Comparison of ENCODE assay signal across 19 mouse cellular contexts in genomic region chr5:54005111-54005864, GRCm38 (mm10). TPM values are rescaled to one million over a fixed set of nuclear protein-coding genes. Genes with fewer than 3 reads are reported as not detected.
DNase-seq lines count a peak whose midpoint lies in the region; TF ChIP-seq lines count a peak whose summit lies in the region.
"Had no signal": no experiment of that assay in that cellular context is flagged by ENCODE, and none has a peak within 500 bp of the region (broad histone marks: within the 10 kb centered on the region; RNA-seq: fewer than 3 reads in every experiment).

No protein-coding gene starts in this region.

- no peaks in the 10 kb centered on the region; the same call in 1 of the 2 replicates for H3K36me3 ChIP-seq in embryonic facial prominence, embryonic 10.5 days (replicated peaks)
- H3K36me3 ChIP-seq: embryonic facial prominence, embryonic 15.5 days; kidney, embryonic 15.5 days; limb, embryonic 13.5 days; midbrain, embryonic 15.5 days; neural tube, embryonic 12.5 days had no signal

- TF ChIP-seq CTCF in gastrocnemius, adult 2 months (IDR thresholded peaks at IDR 0.05) = no peak
- no peak for TF ChIP-seq CTCF in layer of hippocampus, adult 2 months (conservative IDR thresholded peaks at IDR 0.05)

- WGBS in embryonic facial prominence, embryonic 10.5 days = 76% methylated on average over 2 of the region's 2 CpGs

- H3K27me3 ChIP-seq in embryonic facial prominence, embryonic 10.5 days (replicated peaks; ENCODE audit: low read depth, poor library complexity, severe bottlenecking) = no peaks in the 10 kb centered on the region
- H3K27me3 ChIP-seq: embryonic facial prominence, embryonic 15.5 days; kidney, embryonic 15.5 days; midbrain, embryonic 15.5 days; neural tube, embryonic 12.5 days had no signal

- intact Hi-C loops in gastrocnemius, adult 2 months (cut with DNase I) = no loop called here

- H3K4me3 ChIP-seq in gastrocnemius, adult 2 months = no peak overlapping the region
- H3K4me3 ChIP-seq in layer of hippocampus, adult 2 months = no peak overlapping the region
- H3K4me3 ChIP-seq in embryonic facial prominence, embryonic 10.5 days = no peak overlapping the region
- H3K4me3 ChIP-seq: embryonic facial prominence, embryonic 15.5 days; forebrain, embryonic 10.5 days; kidney, embryonic 15.5 days; limb, embryonic 13.5 days; midbrain, embryonic 15.5 days; neural tube, embryonic 12.5 days had no signal

- no peaks in the 10 kb centered on the region for H3K9me3 ChIP-seq in embryonic facial prominence, embryonic 10.5 days
- H3K9me3 ChIP-seq: embryonic facial prominence, embryonic 15.5 days; forebrain, embryonic 10.5 days; kidney, embryonic 15.5 days; limb, embryonic 13.5 days; midbrain, embryonic 15.5 days; neural tube, embryonic 12.5 days had no signal

- peak overlapping the region; percentile 57 for H3K27ac ChIP-seq in gastrocnemius, adult 2 months
- H3K27ac ChIP-seq in layer of hippocampus, adult 2 months = 0 out of 2 replicates have a peak overlapping the region, but pooled peaks have one; percentile 20
- H3K27ac ChIP-seq in embryonic facial prominence, embryonic 10.5 days (replicated peaks) = peak overlapping the region; percentile 4; the same call in 1 of the 2 replicates
- H3K27ac ChIP-seq: embryonic facial prominence, embryonic 15.5 days; forebrain, embryonic 10.5 days; hindbrain, postnatal 0 days; kidney, embryonic 15.5 days; limb, embryonic 13.5 days; midbrain, embryonic 15.5 days; neural tube, embryonic 12.5 days had no signal

- H3K4me1 ChIP-seq in embryonic facial prominence, embryonic 10.5 days = peaks cover 18% of the 10 kb centered on the region

- no peak for DNase-seq in gastrocnemius, adult 2 months
- no peak for DNase-seq in gastrocnemius, postnatal 10 days
- DNase-seq in layer of hippocampus, adult 2 months (ENCODE audit: low spot score in 2 of 2) = no peak
- no peak for DNase-seq in layer of hippocampus, postnatal 10 days (ENCODE audit: low spot score in 2 of 2)
- peak; percentile 28 for DNase-seq in A20 (ENCODE audit: low read depth, low spot score)
- no peak for DNase-seq in embryonic facial prominence, embryonic 10.5 days (ENCODE audit: low spot score)
- no peak for DNase-seq in right cerebral cortex, adult 2 months (ENCODE audit: low spot score in 2 of 2)
- no peak for DNase-seq in testis, postnatal 10 days (ENCODE audit: low spot score)
- DNase-seq: cerebellum, adult 9-10 months; gastrocnemius, postnatal 14 days; heart, postnatal 4 days; right cerebral cortex, postnatal 14 days had no signal

RNA-seq across cellular contexts. Expression of gene Stim2, which starts 7.0 kb away (rescaled TPM):
- total RNA-seq in gastrocnemius, adult 2 months (2021) = 10 to 100 TPM; 34.1 to 58.6 TPM
- total RNA-seq in gastrocnemius, postnatal 10 days (2021) = 10 to 100 TPM; 50.8 to 58.0 TPM
- total RNA-seq in layer of hippocampus, adult 2 months (2021) = 100 to 1,000 TPM; 168 to 172 TPM
- total RNA-seq in layer of hippocampus, postnatal 10 days (2021) = 10 to 100 TPM; 66.0 to 77.4 TPM
- polyA plus RNA-seq in embryonic facial prominence, embryonic 10.5 days (2016; fragmentation: Nextera tagmentation; extraction: Ambion mirVana) = 13.9 and 14.3 TPM in 2 replicates

Comparison
In these comparisons a context has a peak if more than half of its experiments do, and no peak if none do; other contexts are left out.
1. H3K27ac ChIP-seq: peak in every context shown above with its lines; median percentile 57 in gastrocnemius, adult 2 months; 20 in layer of hippocampus, adult 2 months; 4 in embryonic facial prominence, embryonic 10.5 days.